Mouse (Mus musculus) brain, embryonic 14.5 days (tissue): ENCODE results near the gene Npc2.

ENCODE experiments used
- CTCF ChIP-seq: fragments of 200-500 bp; IDR thresholded peaks from 2 replicates; pipeline ENCODE4 v1.5.1; 2012; ENCODE audit warnings: inconsistent platforms, mild to moderate bottlenecking, moderate library complexity, borderline replicate concordance; ENCODE audit not compliant: insufficient read depth, insufficient read length; ENCODE audit errors: extremely low read depth
- POLR2A ChIP-seq: fragments of 200-500 bp; IDR thresholded peaks from 2 replicates; pipeline ENCODE4 v1.6.1; 2012; ENCODE audit warnings: mild to moderate bottlenecking, inconsistent platforms, borderline replicate concordance; ENCODE audit not compliant: poor library complexity, insufficient read depth, insufficient read length, severe bottlenecking; ENCODE audit errors: extremely low read depth

DNA sequence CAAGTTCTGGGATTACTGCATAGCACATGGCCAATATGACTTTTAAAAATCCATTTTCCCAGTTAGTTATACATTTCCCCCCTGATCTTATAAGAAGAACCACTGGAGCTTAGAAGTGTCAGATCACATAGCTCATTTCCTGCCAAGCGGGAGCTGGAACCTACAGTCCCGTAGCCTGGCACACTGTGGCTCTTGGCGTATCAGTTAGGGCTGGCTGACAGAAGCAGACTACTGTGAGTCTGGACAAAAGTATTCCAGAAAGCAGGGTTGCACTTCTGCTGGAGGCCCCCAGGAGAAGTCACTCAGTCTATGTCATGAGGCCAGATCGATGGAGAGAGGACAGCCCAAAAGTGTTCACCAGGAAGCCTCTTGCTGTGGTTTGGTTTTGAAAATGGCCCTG lies 46.6 kb downstream of the Npc2 start:
- no peak for TF ChIP-seq CTCF
- TF ChIP-seq POLR2A: no peak
